Mouse (Mus musculus): ENCODE results near the gene Dhx29. TPM values are rescaled to one million over a fixed set of nuclear protein-coding genes. Genes with fewer than 3 reads are reported as not detected.
"Not testable (repeated sequence)": the region's sequence is repeated elsewhere in the genome, so short reads cannot be mapped to it uniquely, and the experiment has no call there.

Gene Dhx29
- polyA plus RNA-seq, 1 experiment from 2014 or later = 21.5 TPM

GRCm38 (mm10) chr13:112989541-112989940 lies 62.3 kb downstream of the Dhx29 start:
- ATAC-seq = no peak
- WGBS = under 1% methylated on average over 23 of the region's 23 CpGs
- peak overlapping the region; percentile 93 for H3K4me2 ChIP-seq (replicated peaks)
- H3K4me1 ChIP-seq (replicated peaks) = peaks cover 37% of the 10 kb centered on the region
- no peaks in the 10 kb centered on the region for H3K9me3 ChIP-seq
- no peaks in the 10 kb centered on the region for H3K36me3 ChIP-seq
- H3K9ac ChIP-seq = no peak overlapping the region
- H3K27me3 ChIP-seq (replicated peaks) = peaks cover 81% of the 10 kb centered on the region
- peak overlapping the region; percentile 10 for H3K4me3 ChIP-seq (replicated peaks)
- no peak overlapping the region for H3K27ac ChIP-seq

GRCm38 (mm10) chr13:112990346-112990745 lies 63.1 kb downstream of the Dhx29 start:
- Histone ChIP-seq H3K36me3 (no peaks in the 10 kb centered on the region), H3K4me1 (replicated peaks) (peaks cover 37% of the 10 kb centered on the region), H3K27ac (no peak overlapping the region), H3K4me3 (replicated peaks) (no peak overlapping the region), H3K27me3 (replicated peaks) (peaks cover 87% of the 10 kb centered on the region), H3K9me3 (no peaks in the 10 kb centered on the region), H3K9ac (no peak overlapping the region), H3K4me2 (replicated peaks) (no peak overlapping the region)
- no peak for ATAC-seq
- 18% methylated on average over 4 of the region's 4 CpGs for WGBS

- H3K36me3 ChIP-seq = no peaks in the 10 kb centered on the region
- H3K9me3 ChIP-seq = no peaks in the 10 kb centered on the region
- H3K27ac ChIP-seq = no peak within 1 kb of the TSS
- ATAC-seq = peak; percentile 42
- H3K27me3 ChIP-seq (replicated peaks) = peaks cover 88% of the 10 kb centered on the region
- peak within 1 kb of the TSS; percentile 41 for H3K4me3 ChIP-seq (replicated peaks)
- H3K9ac ChIP-seq = peak within 1 kb of the TSS; percentile 32
- under 1% methylated on average over 63 of the region's 63 CpGs for WGBS
- H3K4me1 ChIP-seq (replicated peaks) = peaks cover 28% of the 10 kb centered on the region
- peak within 1 kb of the TSS; percentile 93 for H3K4me2 ChIP-seq (replicated peaks)
Observed at GRCm38 (mm10) chr13:112993531-112994152, 66.4 kb downstream of the Dhx29 start, which contains the start of gene Mcidas. TSS of gene Mcidas (plus strand) at chr13:112993845.

GRCm38 (mm10) chr13:112994191-112994590 lies 66.9 kb downstream of the Dhx29 start:
- H3K9me3 ChIP-seq = no peaks in the 10 kb centered on the region
- H3K36me3 ChIP-seq = no peaks in the 10 kb centered on the region
- H3K4me1 ChIP-seq (replicated peaks) = peaks cover 27% of the 10 kb centered on the region
- 1% methylated on average over 25 of the region's 25 CpGs for WGBS
- peaks cover 87% of the 10 kb centered on the region for H3K27me3 ChIP-seq (replicated peaks)
- peak; percentile 62 for ATAC-seq
- peak overlapping the region; percentile 32; the same call in 1 of the 2 replicates for H3K9ac ChIP-seq
- peak overlapping the region; percentile 41 for H3K4me3 ChIP-seq (replicated peaks)
- no peak overlapping the region for H3K27ac ChIP-seq
- H3K4me2 ChIP-seq (replicated peaks) = peak overlapping the region; percentile 93

GRCm38 (mm10) chr13:112996407-112996806 lies 69.2 kb downstream of the Dhx29 start:
- Histone ChIP-seq H3K27me3 (replicated peaks) (peaks cover 65% of the 10 kb centered on the region), H3K4me2 (replicated peaks) (no peak overlapping the region), H3K36me3 (no peaks in the 10 kb centered on the region), H3K9me3 (no peaks in the 10 kb centered on the region), H3K4me3 (replicated peaks) (no peak overlapping the region), H3K27ac (no peak overlapping the region), H3K4me1 (replicated peaks) (peaks cover 21% of the 10 kb centered on the region), H3K9ac (no peak overlapping the region)
- no peak for ATAC-seq
- 59% methylated on average over 4 of the region's 4 CpGs for WGBS

- no peak overlapping the region for H3K4me2 ChIP-seq (replicated peaks)
- H3K4me3 ChIP-seq (replicated peaks) = no peak overlapping the region
- H3K27ac ChIP-seq = no peak overlapping the region
- WGBS = 59% methylated on average over 6 of the region's 6 CpGs
- no peaks in the 10 kb centered on the region for H3K9me3 ChIP-seq
- H3K4me1 ChIP-seq (replicated peaks) = peaks cover 21% of the 10 kb centered on the region
- ATAC-seq = no peak
- no peaks in the 10 kb centered on the region for H3K36me3 ChIP-seq
- peaks cover 61% of the 10 kb centered on the region for H3K27me3 ChIP-seq (replicated peaks)
- H3K9ac ChIP-seq = no peak overlapping the region
Observed at GRCm38 (mm10) chr13:112997369-112997768, 70.1 kb downstream of the Dhx29 start.

- Histone ChIP-seq H3K9ac (peak overlapping the region; percentile 44), H3K27ac (no peak overlapping the region), H3K4me1 (replicated peaks) (peaks cover 15% of the 10 kb centered on the region), H3K27me3 (replicated peaks) (peaks cover 50% of the 10 kb centered on the region), H3K36me3 (no peaks in the 10 kb centered on the region), H3K9me3 (no peaks in the 10 kb centered on the region), H3K4me3 (replicated peaks) (peak overlapping the region; percentile 41), H3K4me2 (replicated peaks) (peak overlapping the region; percentile 94)
- peak; percentile 18; the same call in 1 of the 2 replicates for ATAC-seq
- WGBS = under 1% methylated on average over 46 of the region's 46 CpGs
Observed at GRCm38 (mm10) chr13:112998427-112999201, 71.4 kb downstream of the Dhx29 start.

GRCm38 (mm10) chr13:113000090-113000489 lies 72.8 kb downstream of the Dhx29 start:
- no peak overlapping the region for H3K4me2 ChIP-seq (replicated peaks)
- H3K27me3 ChIP-seq (replicated peaks) = peaks cover 35% of the 10 kb centered on the region
- no peak overlapping the region for H3K9ac ChIP-seq
- 0 out of 2 replicates have a peak overlapping the region, but pooled peaks have one; percentile 4 for H3K27ac ChIP-seq
- H3K36me3 ChIP-seq = no peaks in the 10 kb centered on the region
- H3K9me3 ChIP-seq = no peaks in the 10 kb centered on the region
- H3K4me3 ChIP-seq (replicated peaks) = no peak overlapping the region
- 60% methylated on average over 3 of the region's 3 CpGs for WGBS
- peak; percentile 11 for ATAC-seq
- peaks cover 10% of the 10 kb centered on the region for H3K4me1 ChIP-seq (replicated peaks)

GRCm38 (mm10) chr13:113000576-113001318 lies 73.5 kb downstream of the Dhx29 start:
- Histone ChIP-seq H3K4me1 (replicated peaks) (peaks cover 10% of the 10 kb centered on the region), H3K27ac (0 out of 2 replicates have a peak overlapping the region, but pooled peaks have one; percentile 4), H3K4me3 (replicated peaks) (no peak overlapping the region), H3K27me3 (replicated peaks) (peaks cover 31% of the 10 kb centered on the region), H3K4me2 (replicated peaks) (no peak overlapping the region), H3K36me3 (no peaks in the 10 kb centered on the region), H3K9me3 (no peaks in the 10 kb centered on the region), H3K9ac (no peak overlapping the region)
- ATAC-seq = peak; percentile 96
- WGBS = 45% methylated on average over 9 of the region's 9 CpGs

GRCm38 (mm10) chr13:113012683-113013082 lies 85.4 kb downstream of the Dhx29 start:
- Histone ChIP-seq H3K4me2 (replicated peaks) (peak overlapping the region; percentile 48; the same call in 1 of the 2 replicates), H3K27ac (no peak overlapping the region), H3K9me3 (no peaks in the 10 kb centered on the region), H3K4me3 (replicated peaks) (no peak overlapping the region), H3K27me3 (replicated peaks) (no peaks in the 10 kb centered on the region), H3K36me3 (no peaks in the 10 kb centered on the region), H3K4me1 (replicated peaks) (no peaks in the 10 kb centered on the region), H3K9ac (no peak overlapping the region)
- ATAC-seq = no peak
- 78% methylated on average over 6 of the region's 6 CpGs for WGBS

GRCm38 (mm10) chr13:113013174-113013953 lies 86.1 kb downstream of the Dhx29 start:
- not testable (repeated sequence) for ATAC-seq
- WGBS = 37% methylated on average over 19 of the region's 20 CpGs

More at GRCm38 (mm10) chr13:113013174-113013953, 86.1 kb downstream of the Dhx29 start:
- H3K9me3 ChIP-seq; H3K27ac ChIP-seq; H3K9ac ChIP-seq; H3K36me3 ChIP-seq; H3K4me1 ChIP-seq (replicated peaks); H3K27me3 ChIP-seq (replicated peaks): not testable (repeated sequence)
- Histone ChIP-seq H3K4me2 (replicated peaks) (peak overlapping the region; percentile 48), H3K4me3 (replicated peaks) (peak overlapping the region; percentile 23)

All from intestine, embryonic 15.5 days (tissue).